Mouse (Mus musculus): Measurements from ENCODE around the gene Gm45140. TPM values are rescaled to one million over a fixed set of nuclear protein-coding genes. Genes with fewer than 3 reads are reported as not detected.

Gene Gm45140
- polyA plus RNA-seq, 1 experiment = not detected

DNA sequence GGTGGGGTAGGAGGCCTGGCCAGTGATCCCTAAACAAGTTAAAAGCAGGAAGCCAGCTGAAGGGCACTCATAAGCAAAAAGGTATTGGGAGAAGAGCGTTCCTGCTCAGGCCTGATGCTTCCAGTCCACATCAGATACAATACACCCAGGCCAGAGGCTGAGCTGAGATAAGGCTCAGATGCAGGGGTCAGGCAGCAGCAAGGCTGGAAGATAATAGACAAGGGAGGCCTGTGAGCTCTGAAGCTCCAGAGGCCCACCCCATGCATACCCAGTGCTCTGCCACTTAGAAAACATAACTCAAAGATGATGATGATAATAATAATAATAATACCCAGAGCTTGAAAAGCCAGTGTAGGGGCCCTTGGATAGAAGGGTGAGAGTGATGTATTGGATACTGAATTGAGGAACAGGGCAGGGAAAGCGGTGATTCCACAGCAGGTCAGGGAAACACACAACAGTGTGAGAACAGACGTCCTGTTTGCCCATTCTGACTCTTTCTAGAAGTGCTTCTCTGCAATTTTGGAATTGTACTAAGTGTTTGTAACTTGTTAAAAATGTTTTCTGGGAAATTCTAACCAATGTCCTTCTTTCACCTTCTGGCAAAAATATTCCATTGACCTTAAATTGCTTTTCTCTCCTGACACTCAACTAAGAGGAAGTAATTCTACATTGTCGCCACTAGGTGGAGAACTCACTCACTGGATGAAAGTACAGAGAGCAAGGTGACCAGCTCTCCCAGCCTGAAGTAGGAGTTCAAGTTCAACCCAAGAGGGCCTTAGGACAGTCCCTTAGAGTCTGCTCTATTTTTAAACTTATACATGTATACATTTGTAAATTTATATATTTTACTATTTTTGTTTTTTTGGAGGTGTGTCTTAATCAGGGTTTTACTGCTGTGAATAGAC is 72.0 kb downstream of the Gm45140 start:
- Histone ChIP-seq H3K4me3 (ENCODE audit: insufficient read depth, low read depth, low read length) (no peak overlapping the region), H3K4me1 (ENCODE audit: control insufficient read depth, insufficient read depth, low read length) (no peaks in the 10 kb centered on the region), H3K27ac (ENCODE audit: insufficient read depth, low read depth, low read length) (no peak overlapping the region)
- 69% methylated on average over 4 of the region's 4 CpGs for WGBS
- no peak for TF ChIP-seq POLR2A (IDR thresholded peaks at IDR 0.05; ENCODE audit: insufficient read depth, low read depth, low read length)
- TF ChIP-seq CTCF (IDR thresholded peaks at IDR 0.05; ENCODE audit: insufficient read depth, low read depth, low read length) = no peak

DNA sequence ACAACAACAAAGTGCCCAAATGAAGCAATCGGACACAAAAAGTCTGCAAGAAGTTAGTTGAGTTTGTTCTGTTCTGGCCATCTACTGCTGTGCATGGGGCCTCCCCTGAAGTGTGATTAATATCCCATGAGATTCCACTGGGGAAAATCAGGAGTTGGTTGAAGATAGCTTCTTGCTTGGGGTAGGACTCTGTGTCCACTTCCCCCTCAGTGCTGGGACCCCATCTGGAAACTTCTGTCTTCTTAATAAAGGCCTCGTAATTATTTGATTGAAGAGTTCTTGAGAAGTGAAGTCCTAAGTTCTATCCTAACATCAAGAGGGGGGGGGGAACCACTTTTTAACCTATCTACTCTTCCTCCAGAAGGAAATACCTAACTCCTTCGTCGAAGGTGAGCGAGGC is 73.4 kb downstream of the Gm45140 start:
- H3K4me3 ChIP-seq (ENCODE audit: insufficient read depth, low read depth, low read length) = no peak overlapping the region
- TF ChIP-seq POLR2A (IDR thresholded peaks at IDR 0.05; ENCODE audit: insufficient read depth, low read depth, low read length) = no peak
- no peak for TF ChIP-seq CTCF (IDR thresholded peaks at IDR 0.05; ENCODE audit: insufficient read depth, low read depth, low read length)
- 90% methylated on average over 5 of the region's 5 CpGs for WGBS
- H3K27ac ChIP-seq (ENCODE audit: insufficient read depth, low read depth, low read length) = no peak overlapping the region
- no peaks in the 10 kb centered on the region for H3K4me1 ChIP-seq (ENCODE audit: control insufficient read depth, insufficient read depth, low read length)

DNA sequence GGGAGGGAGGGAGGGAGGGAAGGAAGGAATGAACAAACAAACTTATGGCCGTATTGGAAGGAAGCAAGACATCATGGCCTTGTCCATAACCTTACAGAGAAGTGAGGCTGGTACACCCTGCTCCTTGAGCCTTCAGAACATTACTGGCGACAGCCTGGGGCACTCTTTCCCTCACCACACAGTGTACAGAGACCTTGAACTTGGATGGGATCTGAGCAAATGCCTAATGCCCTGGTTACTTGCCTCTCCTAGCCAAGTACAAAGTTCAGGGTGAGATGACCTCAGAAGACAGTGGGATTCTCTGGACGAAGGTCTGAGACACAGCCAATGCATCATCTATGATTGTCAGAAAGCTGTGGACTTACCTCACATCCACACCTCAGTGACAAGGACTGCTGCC is 75.7 kb downstream of the Gm45140 start:
- no peak for TF ChIP-seq CTCF (IDR thresholded peaks at IDR 0.05; ENCODE audit: insufficient read depth, low read depth, low read length)
- no peak for TF ChIP-seq POLR2A (IDR thresholded peaks at IDR 0.05; ENCODE audit: insufficient read depth, low read depth, low read length)
- H3K4me3 ChIP-seq (ENCODE audit: insufficient read depth, low read depth, low read length) = no peak overlapping the region
- H3K27ac ChIP-seq (ENCODE audit: insufficient read depth, low read depth, low read length) = no peak overlapping the region
- no peaks in the 10 kb centered on the region for H3K4me1 ChIP-seq (ENCODE audit: control insufficient read depth, insufficient read depth, low read length)
- 80% methylated on average over 3 of the region's 3 CpGs for WGBS

DNA sequence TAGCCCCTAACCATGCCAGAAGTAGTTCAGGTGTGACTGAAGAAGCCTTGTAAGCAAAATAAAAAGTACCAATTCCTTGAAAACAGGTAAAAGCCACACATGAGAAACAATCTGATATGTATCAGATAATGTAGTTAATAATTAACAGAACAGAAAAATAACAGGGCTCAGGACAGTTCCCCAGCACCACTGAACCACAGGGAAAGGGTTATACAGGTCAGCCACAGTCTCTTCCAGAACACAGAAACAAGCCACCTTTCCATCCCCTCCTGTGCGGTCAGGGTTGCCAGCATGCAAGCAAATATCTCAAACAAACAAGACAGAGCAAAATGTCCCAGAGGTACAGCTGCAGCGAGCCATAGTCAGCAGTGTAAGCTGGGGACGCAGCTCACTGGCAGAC is 76.2 kb downstream of the Gm45140 start:
- no peak for TF ChIP-seq POLR2A (IDR thresholded peaks at IDR 0.05; ENCODE audit: insufficient read depth, low read depth, low read length)
- TF ChIP-seq CTCF (IDR thresholded peaks at IDR 0.05; ENCODE audit: insufficient read depth, low read depth, low read length) = no peak
- no peak overlapping the region for H3K27ac ChIP-seq (ENCODE audit: insufficient read depth, low read depth, low read length)
- H3K4me1 ChIP-seq (ENCODE audit: control insufficient read depth, insufficient read depth, low read length) = no peaks in the 10 kb centered on the region
- 86% methylated on average over 3 of the region's 3 CpGs for WGBS
- no peak overlapping the region for H3K4me3 ChIP-seq (ENCODE audit: insufficient read depth, low read depth, low read length)

DNA sequence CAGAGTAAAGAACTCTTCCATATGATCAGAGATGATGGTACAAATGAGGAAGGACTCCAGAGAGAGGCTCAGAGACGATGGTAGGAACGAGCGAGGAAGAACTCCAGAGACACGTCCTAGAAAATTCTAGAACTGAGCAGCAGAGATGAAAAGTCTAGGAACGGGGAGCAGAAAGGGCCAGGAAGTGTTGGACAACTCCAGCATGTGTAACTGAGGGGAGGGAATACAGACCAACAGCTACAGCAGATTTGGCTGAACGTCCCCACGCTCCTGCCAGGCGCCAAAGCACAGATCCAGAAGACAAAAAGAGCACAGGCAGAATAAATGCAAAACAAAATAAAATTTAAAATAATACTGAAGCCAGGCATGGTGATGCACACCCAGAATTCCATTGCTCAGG is 78.7 kb downstream of the Gm45140 start:
- no peak for TF ChIP-seq CTCF (IDR thresholded peaks at IDR 0.05; ENCODE audit: insufficient read depth, low read depth, low read length)
- no peak for TF ChIP-seq POLR2A (IDR thresholded peaks at IDR 0.05; ENCODE audit: insufficient read depth, low read depth, low read length)
- WGBS = 90% methylated on average over 8 of the region's 8 CpGs
- H3K27ac ChIP-seq (ENCODE audit: insufficient read depth, low read depth, low read length) = no peak overlapping the region
- H3K4me3 ChIP-seq (ENCODE audit: insufficient read depth, low read depth, low read length) = no peak overlapping the region
- H3K4me1 ChIP-seq (ENCODE audit: control insufficient read depth, insufficient read depth, low read length) = no peaks in the 10 kb centered on the region

DNA sequence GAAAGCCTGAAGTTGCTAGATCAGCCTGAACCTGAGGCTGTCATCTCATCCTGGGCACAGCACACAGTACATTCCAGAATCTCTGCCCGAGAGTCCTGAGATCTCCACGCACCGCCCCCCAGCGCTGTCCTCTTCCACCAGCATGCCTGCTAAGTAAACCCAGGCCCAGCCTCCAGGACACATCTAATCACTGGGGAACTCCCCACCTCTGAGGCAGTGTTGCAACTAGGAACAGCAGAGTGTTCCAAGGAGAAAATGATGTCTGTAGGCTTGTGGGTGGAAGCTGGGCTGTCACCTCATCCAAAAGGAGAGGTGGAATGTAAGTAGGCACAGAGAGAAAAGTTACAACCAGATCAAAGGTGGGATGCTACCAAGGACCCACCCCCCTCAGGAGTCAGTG is 80.4 kb downstream of the Gm45140 start:
- 98% methylated on average over 4 of the region's 4 CpGs for WGBS
- H3K4me1 ChIP-seq (ENCODE audit: control insufficient read depth, insufficient read depth, low read length) = no peaks in the 10 kb centered on the region
- H3K27ac ChIP-seq (ENCODE audit: insufficient read depth, low read depth, low read length) = no peak overlapping the region
- TF ChIP-seq POLR2A (IDR thresholded peaks at IDR 0.05; ENCODE audit: insufficient read depth, low read depth, low read length) (no peak), CTCF (IDR thresholded peaks at IDR 0.05; ENCODE audit: insufficient read depth, low read depth, low read length) (no peak)
- H3K4me3 ChIP-seq (ENCODE audit: insufficient read depth, low read depth, low read length) = no peak overlapping the region

DNA sequence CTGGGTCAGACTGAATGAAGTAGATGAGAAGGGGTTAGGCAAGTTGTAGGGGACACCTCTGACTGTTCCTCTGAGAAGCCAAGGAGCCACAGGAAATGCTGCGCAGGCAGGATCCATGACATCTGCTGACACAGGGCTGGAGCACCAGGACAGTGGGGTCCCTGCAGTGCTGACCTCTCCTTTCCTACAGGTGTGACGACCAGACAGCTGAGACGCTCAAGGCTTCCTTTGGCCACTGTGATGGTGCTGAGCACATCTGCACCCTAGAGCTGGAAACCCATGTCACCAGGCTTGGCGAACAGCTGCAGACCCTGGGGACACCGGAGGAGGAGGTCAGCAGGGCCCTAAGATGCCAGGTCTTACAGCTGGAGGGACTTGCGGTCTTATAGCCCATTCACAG is 84.0 kb downstream of the Gm45140 start:
- 95% methylated on average over 6 of the region's 6 CpGs for WGBS
- TF ChIP-seq CTCF (IDR thresholded peaks at IDR 0.05; ENCODE audit: insufficient read depth, low read depth, low read length) (no peak), POLR2A (IDR thresholded peaks at IDR 0.05; ENCODE audit: insufficient read depth, low read depth, low read length) (no peak)
- Histone ChIP-seq H3K4me3 (ENCODE audit: insufficient read depth, low read depth, low read length) (no peak overlapping the region), H3K27ac (ENCODE audit: insufficient read depth, low read depth, low read length) (no peak overlapping the region), H3K4me1 (ENCODE audit: control insufficient read depth, insufficient read depth, low read length) (no peaks in the 10 kb centered on the region)

DNA sequence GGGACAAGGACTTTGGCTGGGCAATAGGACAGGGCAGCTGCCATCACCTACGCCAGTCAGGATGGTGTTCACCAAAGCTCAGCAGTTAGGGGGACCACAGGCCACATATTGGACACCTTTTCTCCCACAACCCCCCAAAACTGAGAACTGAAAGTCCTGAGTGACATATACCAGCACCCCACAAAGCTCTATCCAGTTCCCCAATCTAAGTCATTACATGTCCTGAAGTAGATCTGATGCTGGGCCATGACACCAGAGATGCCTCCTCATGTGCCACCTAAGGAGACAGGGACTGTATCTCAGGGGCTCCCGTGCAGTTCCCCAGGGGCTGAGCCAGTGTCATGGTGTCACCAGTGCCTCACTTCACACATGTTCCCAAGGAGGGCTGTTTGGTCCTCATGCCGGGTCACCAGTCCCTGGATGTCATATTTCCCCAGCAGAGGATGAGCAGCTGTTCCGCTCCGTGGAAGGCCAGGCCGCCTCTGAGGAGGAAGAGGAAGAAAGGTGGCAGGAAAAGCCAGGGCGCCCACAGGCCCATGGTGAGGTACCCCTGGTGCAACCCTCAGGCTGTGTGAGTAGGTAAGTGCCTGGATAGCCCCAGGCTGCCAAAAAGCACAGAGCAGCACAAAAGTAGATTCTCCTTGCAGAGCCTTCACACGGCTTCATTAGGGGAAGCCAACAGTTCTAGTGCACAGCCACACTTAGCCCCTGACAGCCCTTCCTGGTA is 85.2 kb downstream of the Gm45140 start:
- TF ChIP-seq POLR2A (IDR thresholded peaks at IDR 0.05; ENCODE audit: insufficient read depth, low read depth, low read length) = no peak
- TF ChIP-seq CTCF (IDR thresholded peaks at IDR 0.05; ENCODE audit: insufficient read depth, low read depth, low read length) = no peak
- Histone ChIP-seq H3K27ac (ENCODE audit: insufficient read depth, low read depth, low read length) (no peak overlapping the region), H3K4me3 (ENCODE audit: insufficient read depth, low read depth, low read length) (no peak overlapping the region), H3K4me1 (ENCODE audit: control insufficient read depth, insufficient read depth, low read length) (no peaks in the 10 kb centered on the region)
- WGBS = 88% methylated on average over 8 of the region's 8 CpGs

DNA sequence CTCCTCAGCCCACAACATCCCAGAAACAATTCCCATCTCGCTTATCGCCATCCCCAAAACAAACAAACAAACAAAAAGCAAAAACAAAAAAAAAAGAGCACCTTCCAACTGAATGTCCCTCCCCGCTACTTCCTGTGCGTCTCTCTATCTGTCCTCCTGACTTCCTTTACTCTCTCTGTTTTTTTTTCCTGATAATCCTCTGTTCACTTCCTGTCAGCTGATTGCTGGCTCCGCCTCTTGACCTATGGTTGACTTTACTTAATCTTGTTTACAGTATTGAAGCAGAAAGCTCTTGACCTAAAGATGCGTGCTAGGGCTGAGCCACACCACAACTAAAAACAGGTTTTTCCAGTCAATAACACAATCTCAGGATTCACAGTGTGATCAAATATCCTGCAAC is 87.1 kb downstream of the Gm45140 start:
- TF ChIP-seq CTCF (IDR thresholded peaks at IDR 0.05; ENCODE audit: insufficient read depth, low read depth, low read length) = no peak
- TF ChIP-seq POLR2A (IDR thresholded peaks at IDR 0.05; ENCODE audit: insufficient read depth, low read depth, low read length) = no peak
- H3K4me3 ChIP-seq (ENCODE audit: insufficient read depth, low read depth, low read length) = no peak overlapping the region
- H3K4me1 ChIP-seq (ENCODE audit: control insufficient read depth, insufficient read depth, low read length) = no peaks in the 10 kb centered on the region
- WGBS = 94% methylated on average over 6 of the region's 6 CpGs
- no peak overlapping the region for H3K27ac ChIP-seq (ENCODE audit: insufficient read depth, low read depth, low read length)

Measured in olfactory bulb, adult 2 months (tissue).